Mouse (Mus musculus) kidney, adult 2 months (tissue): ENCODE data around the gene Fads2.

Experiments used
- CTCF ChIP-seq: fragments of 200-500 bp; conservative IDR thresholded peaks from 2 replicates; pipeline ENCODE4 v1.5.1; 2011; ENCODE audit warnings: low read depth, mild to moderate bottlenecking, control low read depth, low read length, moderate library complexity, mixed read lengths; ENCODE audit not compliant: insufficient read depth, insufficient read length
- POLR2A ChIP-seq: fragments of 200-500 bp; IDR thresholded peaks from one replicate; pipeline ENCODE4 v1.6.1; 2011; ENCODE audit warnings: low read depth, low read length, control low read depth

DNA sequence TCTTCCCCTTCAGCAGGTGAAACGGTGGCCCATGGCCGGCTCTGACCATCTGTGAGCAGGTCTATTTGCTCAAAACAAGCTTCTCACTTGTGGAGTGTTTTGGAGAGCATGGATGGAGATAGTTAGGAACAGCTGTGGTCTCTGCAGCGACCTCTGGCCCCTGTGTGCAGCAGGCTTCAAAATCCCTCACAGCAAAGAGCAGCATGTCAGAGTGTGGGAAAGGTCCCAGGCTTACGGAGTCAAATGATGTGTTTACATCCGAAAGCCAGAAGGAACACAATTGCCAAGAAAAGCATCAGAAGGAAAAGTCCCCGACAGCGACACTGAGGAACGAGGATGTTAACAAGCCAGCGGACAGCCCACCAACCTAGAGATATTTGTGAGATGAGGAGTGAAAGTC is 16.1 kb downstream of the Fads2 start:
- no peak for TF ChIP-seq CTCF
- no peak for TF ChIP-seq POLR2A
